Mouse (Mus musculus) limb, embryonic 14.5 days (tissue): ENCODE results near the gene Evx2. TPM values are rescaled to one million over a fixed set of nuclear protein-coding genes. Genes with fewer than 3 reads are reported as not detected.

Source experiments
- ATAC-seq: fragments of 200-750 bp; cut with Nextera tagmentation; 2 replicates; pipeline ENCODE4 v1.8.0; 2017; ENCODE audit warnings: low read depth, moderate number of reproducible peaks, moderate TSS enrichment; ENCODE audit not compliant: low FRiP score
- DNase-seq: peaks from one replicate; pipeline ENCODE4 v3.0.0-alpha.2; 2015; ENCODE audit warnings: low spot score
- H3K27ac ChIP-seq: fragments of 300-500 bp; sonication (generic); replicated peaks from 2 replicates; pipeline ENCODE4 v1.5.1; 2014; ENCODE audit warnings: low read depth, mild to moderate bottlenecking, low read length, moderate library complexity, mixed read lengths
- H3K27me3 ChIP-seq: fragments of 300-500 bp; sonication (generic); 2 replicates; pipeline ENCODE4 v1.6.1; 2014; ENCODE audit warnings: low read length, mixed read lengths; ENCODE audit not compliant: control insufficient read depth, insufficient read depth
- H3K36me3 ChIP-seq: fragments of 300-500 bp; sonication (generic); 2 replicates; pipeline ENCODE4 v1.6.1; 2014; ENCODE audit warnings: mild to moderate bottlenecking, low read length, moderate library complexity, mixed read lengths; ENCODE audit not compliant: control insufficient read depth, insufficient read depth
- H3K4me1 ChIP-seq: fragments of 300-500 bp; sonication (generic); 2 replicates; pipeline ENCODE4 v1.6.1; 2014; ENCODE audit warnings: antibody characterized with exemption, low read length, mixed read lengths; ENCODE audit not compliant: control insufficient read depth, insufficient read depth
- H3K4me2 ChIP-seq: fragments of 300-500 bp; sonication (generic); replicated peaks from 2 replicates; pipeline ENCODE4 v1.6.1; 2014; ENCODE audit warnings: low read depth, mild to moderate bottlenecking, low read length, moderate library complexity; ENCODE audit not compliant: severe bottlenecking
- H3K4me3 ChIP-seq: fragments of 300-500 bp; sonication (generic); replicated peaks from 2 replicates; pipeline ENCODE4 v1.5.1; 2014; ENCODE audit warnings: low read length
- H3K9ac ChIP-seq: fragments of 300-500 bp; sonication (generic); 2 replicates; pipeline ENCODE4 v1.6.1; 2014; ENCODE audit warnings: mild to moderate bottlenecking, low read depth, low read length, moderate library complexity; ENCODE audit not compliant: severe bottlenecking
- H3K9me3 ChIP-seq: fragments of 300-500 bp; sonication (generic); 2 replicates; pipeline ENCODE4 v1.6.1; 2016; ENCODE audit warnings: low read length; ENCODE audit not compliant: control insufficient read depth
- POLR2A ChIP-seq: fragments of 200-500 bp; IDR thresholded peaks from 2 replicates; pipeline ENCODE4 v1.8.0; 2012; ENCODE audit warnings: inconsistent platforms, mild to moderate bottlenecking, moderate library complexity, borderline replicate concordance; ENCODE audit not compliant: insufficient read depth, insufficient read length; ENCODE audit errors: extremely low read depth
- WGBS: fragments of 180-500 bp; shearing (Covaris S2); extraction: QIAGEN DNeasy Blood & Tissue Kit; methylation state at CpG from one replicate; pipeline ENCODE4 v1.1.7; 2014; 5-methylcytosine and 5-hydroxymethylcytosine counted together
- polyA plus RNA-seq, 2 experiments: library from polyadenylated mRNA; depleted of rRNA in 1 of 2; stranded (reverse) in 1 of 2; unstranded in 1 of 2; fragments of >200 nt; fragmentation: Nextera tagmentation in 1 of 2; extraction: Ambion mirVana in 1 of 2; gene quantifications; 2 replicates each; pipeline versions ENCODE4 v1.2.1 to v1.2.3; 2012 to 2014

Gene Evx2
- polyA plus RNA-seq, 2 experiments, result 2.3 to 8.9 TPM

GRCm38 (mm10) chr2:74683471-74683951 is 24.2 kb upstream of the Evx2 start:
- no peak for DNase-seq

DNA sequence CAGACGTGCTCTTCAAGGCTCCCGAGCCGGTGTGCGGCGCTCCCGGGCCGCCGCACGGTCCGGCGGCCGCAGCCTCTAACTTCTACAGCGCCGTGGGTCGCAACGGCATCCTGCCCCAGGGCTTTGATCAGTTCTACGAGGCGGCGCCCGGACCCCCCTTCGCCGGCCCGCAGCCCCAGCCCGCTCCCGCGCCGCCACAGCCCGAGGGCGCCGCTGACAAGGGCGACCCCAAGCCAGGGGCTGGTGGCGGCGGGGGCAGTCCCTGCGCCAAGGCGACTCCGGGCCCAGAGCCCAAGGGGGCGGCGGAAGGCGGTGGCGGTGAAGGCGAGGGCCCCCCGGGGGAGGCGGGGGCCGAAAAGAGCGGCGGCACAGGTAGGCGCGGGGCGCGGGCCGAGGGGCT is 23.4 kb upstream of the Evx2 start:
- Histone ChIP-seq H3K27me3 (peaks cover 32% of the 10 kb centered on the region), H3K9ac (peak overlapping the region; percentile 99)
- ATAC-seq, result peak; percentile 1; the same call in 1 of the 2 replicates

More at GRCm38 (mm10) chr2:74683471-74683951, 24.2 kb upstream of the Evx2 start:
- WGBS, result 1% methylated on average over 18 of the region's 18 CpGs
- Histone ChIP-seq H3K4me3 (peak overlapping the region; percentile 74), H3K36me3 (peaks cover 23% of the 10 kb centered on the region), H3K27me3 (peaks cover 32% of the 10 kb centered on the region), H3K9me3 (no peaks in the 10 kb centered on the region), H3K27ac (peak overlapping the region; percentile 97), H3K4me2 (peak overlapping the region; percentile 96), H3K4me1 (peaks cover 3% of the 10 kb centered on the region; the same call in 1 of the 2 replicates), H3K9ac (peak overlapping the region; percentile 99)
- no peak for ATAC-seq
- no peak for TF ChIP-seq POLR2A

DNA sequence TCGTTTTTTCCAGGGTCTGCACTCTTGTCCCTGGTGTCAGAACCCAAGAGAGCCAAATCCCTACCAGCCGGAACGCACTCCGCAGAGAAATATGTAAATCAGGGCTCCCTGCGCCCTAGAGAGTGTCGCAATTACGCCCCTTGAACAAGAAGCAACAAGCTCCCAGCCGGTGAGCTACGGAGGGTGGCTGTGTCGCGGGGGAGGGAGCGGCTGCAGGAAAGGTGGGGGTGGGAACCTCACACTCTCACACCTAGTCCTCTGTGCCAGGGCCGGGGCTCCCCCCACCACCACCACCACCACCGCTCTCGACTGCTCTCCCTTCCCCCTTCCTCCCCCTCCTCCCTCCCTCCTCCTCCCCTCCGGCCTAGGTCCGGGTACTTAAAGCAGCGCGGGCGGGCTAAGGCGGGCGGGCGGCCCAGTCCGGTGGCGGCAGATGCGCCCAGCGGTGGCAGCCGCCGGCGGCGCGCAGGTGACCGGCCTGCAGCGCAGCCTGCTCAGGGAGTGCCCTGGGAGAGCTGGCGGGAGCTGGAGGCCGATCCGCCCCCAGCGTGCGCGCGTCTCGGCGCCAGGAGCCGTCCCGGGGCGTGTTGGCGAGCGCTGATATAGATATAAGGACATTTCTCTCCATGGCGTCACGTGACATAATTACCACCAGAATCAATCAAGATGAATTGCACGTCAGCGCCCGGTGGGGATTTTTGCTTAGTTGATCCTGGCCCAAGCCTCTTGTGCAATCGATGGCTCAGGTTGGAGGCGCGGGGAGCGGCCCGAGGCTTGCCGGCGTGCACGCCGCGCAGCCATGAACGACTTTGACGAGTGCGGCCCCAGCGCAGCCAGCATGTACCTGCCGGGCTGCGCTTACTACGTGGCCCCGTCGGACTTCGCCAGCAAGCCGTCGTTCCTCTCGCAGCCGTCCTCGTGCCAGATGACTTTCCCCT is 22.5 kb upstream of the Evx2 start:
- Histone ChIP-seq H3K4me2 (peak overlapping the region; percentile 96), H3K4me1 (peaks cover 5% of the 10 kb centered on the region; the same call in 1 of the 2 replicates), H3K9me3 (no peaks in the 10 kb centered on the region), H3K4me3 (peak overlapping the region; percentile 74), H3K27me3 (peaks cover 33% of the 10 kb centered on the region), H3K9ac (peak overlapping the region; percentile 99), H3K36me3 (peaks cover 13% of the 10 kb centered on the region), H3K27ac (peak overlapping the region; percentile 97)
- TF ChIP-seq POLR2A, result peak; percentile 31; the same call in 1 of the 2 replicates
- DNase-seq (peak; percentile 73), ATAC-seq (peak; percentile 53)
- under 1% methylated on average over 69 of the region's 78 CpGs for WGBS

More for the DNA sequence above, 23.4 kb upstream of the Evx2 start:
- Histone ChIP-seq H3K4me1 (peaks cover 5% of the 10 kb centered on the region; the same call in 1 of the 2 replicates), H3K4me3 (peak overlapping the region; percentile 74), H3K9me3 (no peaks in the 10 kb centered on the region), H3K36me3 (peaks cover 22% of the 10 kb centered on the region), H3K4me2 (peak overlapping the region; percentile 96), H3K27ac (peak overlapping the region; percentile 97)
- DNase-seq, result no peak
- TF ChIP-seq POLR2A, result no peak
- WGBS, result 1% methylated on average over 26 of the region's 51 CpGs

- Histone ChIP-seq H3K9ac (peak overlapping the region; percentile 99), H3K4me3 (peak overlapping the region; percentile 74), H3K4me1 (peaks cover 5% of the 10 kb centered on the region; the same call in 1 of the 2 replicates), H3K27me3 (peaks cover 35% of the 10 kb centered on the region), H3K9me3 (no peaks in the 10 kb centered on the region), H3K36me3 (peaks cover 11% of the 10 kb centered on the region; the same call in 1 of the 2 replicates), H3K27ac (peak overlapping the region; percentile 97), H3K4me2 (peak overlapping the region; percentile 96)
- 7% methylated on average over 21 of the region's 21 CpGs for WGBS
- no peak for DNase-seq
- ATAC-seq, result no peak
- TF ChIP-seq POLR2A, result no peak
Measured at GRCm38 (mm10) chr2:74680561-74681398, 21.4 kb upstream of the Evx2 start.

DNA sequence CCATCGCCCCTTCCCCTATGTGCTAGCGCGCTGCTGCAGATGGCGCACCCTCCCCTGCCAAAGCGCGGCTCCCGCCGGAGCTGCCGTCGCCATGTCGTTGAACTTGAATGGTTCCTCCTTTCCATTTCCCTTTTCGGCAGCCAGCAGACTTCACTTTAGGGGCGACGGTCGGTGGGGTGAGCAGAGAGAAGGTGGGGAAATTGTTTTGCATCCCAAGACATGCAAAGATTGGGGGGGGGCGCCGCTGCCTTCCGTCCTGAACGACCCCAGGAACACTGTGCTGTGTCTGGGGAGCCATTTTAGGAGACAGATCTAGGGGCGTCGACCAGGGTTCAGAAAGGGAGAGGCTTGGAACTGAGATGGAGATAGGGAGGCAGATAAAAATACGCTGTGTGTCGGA is 20.6 kb upstream of the Evx2 start:
- H3K27ac ChIP-seq, result peak overlapping the region; percentile 97
- peak overlapping the region; percentile 99 for H3K9ac ChIP-seq
- peaks cover 5% of the 10 kb centered on the region; the same call in 1 of the 2 replicates for H3K4me1 ChIP-seq
- 2% methylated on average over 22 of the region's 23 CpGs for WGBS
- no peak for ATAC-seq
- peak overlapping the region; percentile 74 for H3K4me3 ChIP-seq
- H3K27me3 ChIP-seq, result peaks cover 34% of the 10 kb centered on the region
- H3K4me2 ChIP-seq, result peak overlapping the region; percentile 96
- peaks cover 11% of the 10 kb centered on the region; the same call in 1 of the 2 replicates for H3K36me3 ChIP-seq
- DNase-seq, result no peak
- H3K9me3 ChIP-seq, result no peaks in the 10 kb centered on the region
- TF ChIP-seq POLR2A, result no peak
